Mouse (Mus musculus) CH12.LX (cell line): ENCODE measurements at regions not wholly inside any gene's neighbourhood (a gene's known extent, or its start where the extent isn't known, plus 50 kb on each side); places are given as distances from the start of the nearest gene placed in this dataset.
A peak's percentile ranks its signal among the peaks of the same experiment; 100 is the strongest.

Experiments
- DNase-seq: peaks from one replicate; pipeline ENCODE4 v3.0.0-alpha.2; 2013; ENCODE audit errors: extremely low read depth
- H3K27ac ChIP-seq: 2 replicates; pipeline ENCODE4 v1.5.1; 2012; ENCODE audit warnings: low read depth, mild to moderate bottlenecking, control low read depth, moderate library complexity; ENCODE audit not compliant: insufficient read depth
- H3K27me3 ChIP-seq: replicated peaks from 2 replicates; pipeline ENCODE3; 2012; ENCODE audit warnings: inconsistent platforms
- H3K36me3 ChIP-seq, 2 experiments: replicated peaks in 1 of 2; 2 replicates each; pipeline versions ENCODE3 to v1.6.1; 2012; ENCODE audit warnings: inconsistent platforms in 1 of 2, low read length in 1 of 2, mild to moderate bottlenecking in 1 of 2, mixed read lengths in 1 of 2, moderate library complexity in 1 of 2; ENCODE audit not compliant: control insufficient read depth in 1 of 2, insufficient read depth in 1 of 2
- H3K4me1 ChIP-seq, 2 experiments: 2 replicates each; pipeline ENCODE4 v1.6.1; 2012; ENCODE audit warnings: inconsistent platforms in 1 of 2, moderate library complexity in 1 of 2; ENCODE audit not compliant: insufficient read depth in 2 of 2, control insufficient read depth in 1 of 2
- H3K4me2 ChIP-seq: 2 replicates; pipeline ENCODE4 v1.6.1; 2012; ENCODE audit warnings: low read depth, mild to moderate bottlenecking, control low read depth; ENCODE audit not compliant: poor library complexity, insufficient read depth, severe bottlenecking
- H3K4me3 ChIP-seq, 3 experiments: fragments of 150-350 bp in 1 of 3; sonication (generic) in 1 of 3; replicated peaks in 1 of 3; 2 replicates each; pipeline versions ENCODE3 to v1.5.1; 2011 to 2012; ENCODE audit warnings: low read depth in 2 of 3, low read length in 2 of 3, mild to moderate bottlenecking in 2 of 3, moderate library complexity in 2 of 3, control low read depth in 1 of 3, improper control_type of control experiment in 1 of 3, inconsistent platforms in 1 of 3, mixed read lengths in 1 of 3; ENCODE audit not compliant: poor library complexity in 1 of 3
- H3K79me2 ChIP-seq: replicated peaks from 2 replicates; pipeline ENCODE4 v1.6.1; 2012; ENCODE audit warnings: mild to moderate bottlenecking, moderate library complexity; ENCODE audit not compliant: control insufficient read depth, poor library complexity, insufficient read depth, severe bottlenecking; ENCODE audit errors: extremely low read depth
- H3K9ac ChIP-seq: 2 replicates; pipeline ENCODE4 v1.6.1; 2012; ENCODE audit warnings: low read depth, mild to moderate bottlenecking, control low read depth, moderate library complexity; ENCODE audit not compliant: insufficient read depth
- H3K9me3 ChIP-seq: replicated peaks from 2 replicates; pipeline ENCODE3; 2012; ENCODE audit warnings: low read length, inconsistent platforms, mixed read lengths
- E2F4 ChIP-seq: IDR thresholded peaks from 2 replicates; pipeline ENCODE4 v1.6.1; 2011; ENCODE audit warnings: low read depth, low read length, improper control_type of control experiment; ENCODE audit not compliant: insufficient replicate concordance
- ELF1 ChIP-seq: IDR thresholded peaks from 2 replicates; pipeline ENCODE4 v1.6.1; 2014; ENCODE audit warnings: low read depth, mild to moderate bottlenecking, inconsistent platforms, low read length, improper control_type of control experiment
- GABPA ChIP-seq: IDR thresholded peaks from 2 replicates; pipeline ENCODE4 v1.6.1; 2012; ENCODE audit warnings: low read depth, low read length, improper control_type of control experiment, inconsistent platforms; ENCODE audit not compliant: insufficient replicate concordance
- HCFC1 ChIP-seq: IDR thresholded peaks from 2 replicates; pipeline ENCODE4 v1.6.1; 2012; ENCODE audit warnings: low read depth, mild to moderate bottlenecking, inconsistent platforms, low read length, improper control_type of control experiment
- IRF4 ChIP-seq: IDR thresholded peaks from 2 replicates; pipeline ENCODE4 v1.6.1; 2014; ENCODE audit warnings: low read depth, mild to moderate bottlenecking, inconsistent platforms, low read length, improper control_type of control experiment
- JUN ChIP-seq: IDR thresholded peaks from 2 replicates; pipeline ENCODE4 v1.6.1; 2011; ENCODE audit warnings: low read depth, mild to moderate bottlenecking, low read length, improper control_type of control experiment, moderate library complexity; ENCODE audit not compliant: insufficient read depth
- JUND ChIP-seq: conservative IDR thresholded peaks from 2 replicates; pipeline ENCODE4 v1.6.1; 2011; ENCODE audit warnings: low read depth, low read length, improper control_type of control experiment
- KAT2A ChIP-seq: IDR thresholded peaks from 2 replicates; pipeline ENCODE4 v1.6.1; 2012; ENCODE audit warnings: low read length, improper control_type of control experiment, inconsistent platforms; ENCODE audit not compliant: insufficient replicate concordance
- MAFK ChIP-seq: IDR thresholded peaks from 2 replicates; pipeline ENCODE4 v1.6.1; 2011; ENCODE audit warnings: low read length, improper control_type of control experiment; ENCODE audit not compliant: insufficient replicate concordance
- MAX ChIP-seq: IDR thresholded peaks from 2 replicates; pipeline ENCODE4 v1.6.1; 2011; ENCODE audit warnings: low read length, improper control_type of control experiment
- MEF2A ChIP-seq: IDR thresholded peaks from 2 replicates; pipeline ENCODE4 v1.6.1; 2014; ENCODE audit warnings: low read depth, mild to moderate bottlenecking, inconsistent platforms, low read length, improper control_type of control experiment, borderline replicate concordance
- NELFE ChIP-seq: IDR thresholded peaks from 2 replicates; pipeline ENCODE4 v1.6.1; 2011; ENCODE audit warnings: low read depth, low read length, improper control_type of control experiment
- RAD21 ChIP-seq: IDR thresholded peaks from 2 replicates; pipeline ENCODE4 v1.6.1; 2011; ENCODE audit warnings: low read depth, mild to moderate bottlenecking, low read length, improper control_type of control experiment, moderate library complexity
- RCOR1 ChIP-seq: conservative IDR thresholded peaks from 2 replicates; pipeline ENCODE4 v1.6.1; 2012; ENCODE audit warnings: low read depth, mild to moderate bottlenecking, inconsistent platforms, low read length, improper control_type of control experiment
- SIN3A ChIP-seq: IDR thresholded peaks from 2 replicates; pipeline ENCODE4 v1.6.1; 2012; ENCODE audit warnings: low read length, improper control_type of control experiment, inconsistent platforms
- TCF12 ChIP-seq: IDR thresholded peaks from 2 replicates; pipeline ENCODE4 v1.6.1; 2014; ENCODE audit warnings: low read depth, mild to moderate bottlenecking, inconsistent platforms, low read length, improper control_type of control experiment
- UBTF ChIP-seq: IDR thresholded peaks from 2 replicates; pipeline ENCODE4 v1.6.1; 2012; ENCODE audit warnings: low read depth, mild to moderate bottlenecking, inconsistent platforms, low read length, improper control_type of control experiment, moderate library complexity
- USF1 ChIP-seq: IDR thresholded peaks from 2 replicates; pipeline ENCODE4 v1.6.1; 2014; ENCODE audit warnings: low read depth, mild to moderate bottlenecking, inconsistent platforms, low read length, improper control_type of control experiment
- ZKSCAN1 ChIP-seq: IDR thresholded peaks from 2 replicates; pipeline ENCODE4 v1.6.1; 2012; ENCODE audit warnings: low read depth, inconsistent platforms, low read length, improper control_type of control experiment, borderline replicate concordance
- ZMIZ1 ChIP-seq: IDR thresholded peaks from 2 replicates; pipeline ENCODE4 v1.6.1; 2012; ENCODE audit warnings: low read depth, mild to moderate bottlenecking, inconsistent platforms, low read length, improper control_type of control experiment
- ZNF384 ChIP-seq: IDR thresholded peaks from 2 replicates; pipeline ENCODE4 v1.6.1; 2012; ENCODE audit warnings: low read depth, low read length, improper control_type of control experiment, inconsistent platforms
- dilution Hi-C: fragments of 300-500 bp; cut with MboI; formaldehyde crosslinking; loops from 2 replicates; pipeline ENCODE4 v1.14.3; 2020; ENCODE audit warnings: low sequenced_read_pairs; ENCODE audit not compliant: extremely low pct_unique_long_range_greater_than_20kb, extremely low pct_ligation_motif_present
- in situ Hi-C: fragments of 300-500 bp; cut with MboI; formaldehyde crosslinking; loops from 3 replicates; pipeline ENCODE4 v1.14.3; 2019; ENCODE audit warnings: low sequenced_read_pairs, low pct_ligation_motif_present, low pct_unique_long_range_greater_than_20kb, mixed read lengths

DNA sequence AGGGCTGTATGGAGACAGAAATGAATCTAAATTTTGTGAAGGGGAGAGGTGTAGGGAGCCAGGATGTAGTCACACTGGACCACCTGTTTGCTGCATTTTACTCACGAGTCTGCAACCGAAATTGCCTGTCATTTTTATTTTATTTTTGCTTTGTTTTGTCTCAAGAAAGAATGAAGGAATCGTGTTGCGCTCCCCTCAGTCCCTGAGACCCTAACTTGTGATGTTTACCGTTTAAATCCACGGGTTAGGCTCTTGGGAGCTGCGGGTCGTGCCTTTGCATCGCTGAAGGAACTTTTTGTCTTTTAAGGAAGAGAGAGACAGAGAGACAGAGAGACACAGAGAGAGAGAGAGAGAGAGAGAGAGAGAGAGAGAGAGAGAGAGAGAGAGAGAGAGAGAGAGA lies 420.2 kb upstream of the Ubash3b start:
- no peaks in the 10 kb centered on the region for H3K36me3 ChIP-seq
- H3K4me3 ChIP-seq = no peak overlapping the region
- DNase-seq = no peak
- dilution Hi-C loops (no loop called here), in situ Hi-C loops (no loop called here)
- no peak overlapping the region for H3K9ac ChIP-seq
- H3K27ac ChIP-seq = no peak overlapping the region
- H3K4me2 ChIP-seq = no peak overlapping the region
- no peaks in the 10 kb centered on the region for H3K27me3 ChIP-seq
- H3K4me1 ChIP-seq = peaks cover 0 to 14% of the 10 kb centered on the region in 2 experiments; a peak in 2 of 4 replicates
- TF ChIP-seq UBTF (no peak), USF1 (no peak), MEF2A (no peak), MAX (no peak), E2F4 (no peak), ZMIZ1 (no peak), ZNF384 (no peak), MAFK (no peak), ZKSCAN1 (no peak), RCOR1 (no peak)
- no peaks in the 10 kb centered on the region for H3K9me3 ChIP-seq
- no peaks in the 10 kb centered on the region for H3K79me2 ChIP-seq

GRCm38 (mm10) chr9:41581152-41581551 lies 419.7 kb upstream of the Ubash3b start:
- no peak overlapping the region for H3K27ac ChIP-seq
- no peak overlapping the region for H3K4me3 ChIP-seq
- dilution Hi-C loops = no loop called here

GRCm38 (mm10) chr9:41580611-41581041 lies 419.1 kb upstream of the Ubash3b start:
- H3K27ac ChIP-seq = no peak overlapping the region
- no peaks in the 10 kb centered on the region for H3K27me3 ChIP-seq
- H3K4me2 ChIP-seq = no peak overlapping the region
- dilution Hi-C loops (no loop called here), in situ Hi-C loops (no loop called here)
- no peaks in the 10 kb centered on the region for H3K36me3 ChIP-seq
- no peaks in the 10 kb centered on the region for H3K9me3 ChIP-seq
- peaks cover 0 to 16% of the 10 kb centered on the region in 2 experiments; a peak in 2 of 4 replicates for H3K4me1 ChIP-seq
- no peak overlapping the region for H3K4me3 ChIP-seq
- TF ChIP-seq TCF12 (no peak), RAD21 (no peak), JUN (no peak), ZNF384 (peak; percentile 34; the same call in 1 of the 2 replicates), HCFC1 (no peak), IRF4 (no peak), JUND (no peak), SIN3A (no peak)
- H3K79me2 ChIP-seq = no peaks in the 10 kb centered on the region
- DNase-seq = no peak
- no peak overlapping the region for H3K9ac ChIP-seq

More at GRCm38 (mm10) chr9:41581152-41581551, 419.7 kb upstream of the Ubash3b start:
- Histone ChIP-seq H3K4me2 (no peak overlapping the region), H3K36me3 (no peaks in the 10 kb centered on the region), H3K79me2 (no peaks in the 10 kb centered on the region), H3K27me3 (no peaks in the 10 kb centered on the region), H3K9me3 (no peaks in the 10 kb centered on the region), H3K4me1 (peaks cover 0 to 15% of the 10 kb centered on the region in 2 experiments; a peak in 2 of 4 replicates), H3K9ac (no peak overlapping the region)
- no peak for DNase-seq
- TF ChIP-seq NELFE (no peak), ZKSCAN1 (no peak), KAT2A (no peak), ZNF384 (no peak), GABPA (no peak), JUND (no peak), IRF4 (no peak), ELF1 (no peak), MAX (no peak)
- in situ Hi-C loops = no loop called here
